8 mouse cellular contexts compared by ENCODE assay signal in genomic region chr12:85437172-85437876, GRCm38 (mm10). TPM values are rescaled to one million over a fixed set of nuclear protein-coding genes. Genes with fewer than 3 reads are reported as not detected.
A peak's percentile ranks its signal among the peaks of the same experiment; 100 is the strongest.
DNase-seq lines count a peak whose midpoint lies in the region; ATAC-seq lines count a peak whose summit lies in the region.

No protein-coding gene starts in this region.

- 0 out of 2 replicates have a peak, but pooled peaks cover 2% of the 10 kb centered on the region for H3K4me1 ChIP-seq in lung, embryonic 16.5 days (replicated peaks; ENCODE audit: control insufficient read depth, insufficient read depth, low read length)
- H3K4me1 ChIP-seq in embryonic facial prominence, embryonic 14.5 days (ENCODE audit: control insufficient read depth, insufficient read depth, low read length) = peaks cover 39% of the 10 kb centered on the region
- H3K4me1 ChIP-seq in heart, embryonic 13.5 days = peaks cover 55% of the 10 kb centered on the region

- no peak overlapping the region for H3K4me3 ChIP-seq in lung, embryonic 16.5 days (ENCODE audit: low read length)
- H3K4me3 ChIP-seq in embryonic facial prominence, embryonic 14.5 days (ENCODE audit: low read depth, low read length) = no peak overlapping the region
- no peak overlapping the region for H3K4me3 ChIP-seq in heart, embryonic 13.5 days
- no peak overlapping the region for H3K4me3 ChIP-seq in macrophage (ENCODE audit: inconsistent target)

- H3K79me2 ChIP-seq in macrophage (ENCODE audit: inconsistent target) = no peaks in the 10 kb centered on the region

- DNase-seq in lung, postnatal 14 days = no peak
- DNase-seq in embryonic facial prominence, embryonic 14.5 days (ENCODE audit: low spot score) = peak; percentile 47
- DNase-seq in right cerebral cortex, postnatal 36 days (ENCODE audit: low spot score in 2 of 2) = no peak
- DNase-seq in layer of hippocampus, adult 11-12 months (ENCODE audit: low spot score) = no peak

- no peak overlapping the region for H3K9ac ChIP-seq in lung, embryonic 16.5 days (ENCODE audit: low read length)
- H3K9ac ChIP-seq in embryonic facial prominence, embryonic 14.5 days (ENCODE audit: low read depth, low read length) = no peak overlapping the region
- peak overlapping the region; percentile 25; the same call in 1 of the 2 replicates for H3K9ac ChIP-seq in heart, embryonic 13.5 days

- peak; percentile 47 for ATAC-seq in lung, embryonic 16.5 days (ENCODE audit: low read depth)
- ATAC-seq in embryonic facial prominence, embryonic 14.5 days (ENCODE audit: low read depth) = no peak; the same call in 1 of the 2 replicates
- ATAC-seq in heart, embryonic 13.5 days (ENCODE audit: extremely low read depth, insufficient number of reproducible peaks, low FRiP score, low TSS enrichment) = no peak
- ATAC-seq in erythroblast, adult 5-6 weeks (replicated peaks; ENCODE audit: low FRiP score, poor library complexity, severe bottlenecking) = no peak

- no peak overlapping the region for H3K4me2 ChIP-seq in lung, embryonic 16.5 days (ENCODE audit: low read depth, low read length)
- no peak overlapping the region for H3K4me2 ChIP-seq in embryonic facial prominence, embryonic 14.5 days (ENCODE audit: low read depth, low read length)
- H3K4me2 ChIP-seq in heart, embryonic 13.5 days = 0 out of 2 replicates have a peak overlapping the region, but pooled peaks have one; percentile 4

- H3K36me3 ChIP-seq in lung, embryonic 16.5 days (ENCODE audit: control insufficient read depth, insufficient read depth, low read length) = no peaks in the 10 kb centered on the region
- H3K36me3 ChIP-seq in embryonic facial prominence, embryonic 14.5 days (ENCODE audit: control insufficient read depth, insufficient read depth, low read length) = no peaks in the 10 kb centered on the region
- H3K36me3 ChIP-seq in heart, embryonic 13.5 days = no peaks in the 10 kb centered on the region
- no peaks in the 10 kb centered on the region for H3K36me3 ChIP-seq in macrophage (ENCODE audit: inconsistent target)

- peak overlapping the region; percentile 2 for H3K27ac ChIP-seq in lung, embryonic 16.5 days (ENCODE audit: low read length)
- peak overlapping the region; percentile 46; the same call in 1 of the 2 replicates for H3K27ac ChIP-seq in embryonic facial prominence, embryonic 14.5 days (replicated peaks; ENCODE audit: low read depth, low read length)
- peak overlapping the region; percentile 79 for H3K27ac ChIP-seq in heart, embryonic 13.5 days (replicated peaks)
- peak overlapping the region; percentile 51 for H3K27ac ChIP-seq in macrophage

- H3K9me3 ChIP-seq in lung, embryonic 16.5 days (ENCODE audit: control insufficient read depth, low read length) = no peaks in the 10 kb centered on the region
- no peaks in the 10 kb centered on the region for H3K9me3 ChIP-seq in embryonic facial prominence, embryonic 14.5 days (ENCODE audit: control insufficient read depth, low read length)
- H3K9me3 ChIP-seq in heart, embryonic 13.5 days = no peaks in the 10 kb centered on the region

- H3K27me3 ChIP-seq in lung, embryonic 16.5 days (ENCODE audit: control insufficient read depth, insufficient read depth, low read depth, low read length) = no peaks in the 10 kb centered on the region
- H3K27me3 ChIP-seq in embryonic facial prominence, embryonic 14.5 days (replicated peaks; ENCODE audit: control insufficient read depth, insufficient read depth, low read length) = no peaks in the 10 kb centered on the region
- H3K27me3 ChIP-seq in heart, embryonic 13.5 days (replicated peaks) = no peaks in the 10 kb centered on the region

- WGBS in lung, embryonic 16.5 days = 48% methylated on average over 17 of the region's 17 CpGs
- 45% methylated on average over 17 of the region's 17 CpGs for WGBS in embryonic facial prominence, embryonic 14.5 days
- 43% methylated on average over 17 of the region's 17 CpGs for WGBS in heart, embryonic 13.5 days
- WGBS in macrophage (ENCODE audit: missing documents) = 49% methylated on average over 13 of the region's 17 CpGs

RNA-seq across cellular contexts. Expression of gene Fos, which starts 36.4 kb away (rescaled TPM):
- polyA plus RNA-seq in lung, embryonic 16.5 days (2015; fragmentation: Nextera tagmentation; extraction: Ambion mirVana) = 6.8 and 7.9 TPM in 2 replicates
- 11.2 and 12.6 TPM in 2 replicates for polyA plus RNA-seq in embryonic facial prominence, embryonic 14.5 days (2014; fragmentation: Nextera tagmentation; extraction: Ambion mirVana)
- polyA plus RNA-seq in heart, embryonic 13.5 days (2015; fragmentation: Nextera tagmentation; extraction: Ambion mirVana) = 5.1 and 5.4 TPM in 2 replicates
- 1,000 to 10,000 TPM in 2 of 26 experiments, 100 to 1,000 TPM in 11, 10 to 100 TPM in 13; 13.7 to 1,974 (median 105) TPM for total RNA-seq in macrophage (2018; cell fraction: chromatin; rRNA removed)
- 1,000 to 10,000 TPM in 4 of 26 experiments, 100 to 1,000 TPM in 13, 10 to 100 TPM in 9; 10.4 to 2,234 (median 166) TPM for total RNA-seq in macrophage (2018; cell fraction: cytosol; rRNA removed)
- total RNA-seq in macrophage (2018; cell fraction: nucleus; rRNA removed) = 1,000 to 10,000 TPM in 3 of 26 experiments, 100 to 1,000 TPM in 13, 10 to 100 TPM in 10; 15.4 to 1,140 (median 154) TPM
- polyA plus RNA-seq in macrophage (2018) = 18.1 to 88.1 TPM (median 21.8 TPM) in 3 replicates
- 40.3 and 41.9 TPM in 2 replicates for total RNA-seq in erythroblast, adult 5-6 weeks (2015; ENCODE audit: low replicate concordance)
- total RNA-seq in erythroblast, adult 5-6 weeks (2017; ENCODE audit: low replicate concordance) = 25.0 and 32.1 TPM in 2 replicates

Comparison
In these comparisons a context has a peak if more than half of its experiments do, and no peak if none do; other contexts are left out.
1. H3K27ac ChIP-seq: peak in every context shown above with its lines; median percentile 79 in heart, embryonic 13.5 days; 51 in macrophage; 46 in embryonic facial prominence, embryonic 14.5 days; 2 in lung, embryonic 16.5 days.